Mouse (Mus musculus) urinary bladder, postnatal 10 days (tissue): ENCODE results near the gene Usp18.
A peak's percentile ranks its signal among the peaks of the same experiment; 100 is the strongest.

Experiments
- DNase-seq: peaks from one replicate; pipeline ENCODE4 v3.0.0; 2022; ENCODE audit warnings: low spot score

Gene Usp18

GRCm38 (mm10) chr6:121245127-121246036 is at the start of gene Usp18:
TSS of gene Usp18 (plus strand) at chr6:121245906.
- DNase-seq, result peak; percentile 66

- no peak for DNase-seq
Measured at GRCm38 (mm10) chr6:121197807-121198365, 47.8 kb upstream of the Usp18 start.

- no peak for DNase-seq
Measured at GRCm38 (mm10) chr6:121200458-121200857, 45.2 kb upstream of the Usp18 start.

GRCm38 (mm10) chr6:121202026-121202425 is 43.7 kb upstream of the Usp18 start:
- DNase-seq, result no peak

- no peak for DNase-seq
Measured at GRCm38 (mm10) chr6:121206481-121206880, 39.2 kb upstream of the Usp18 start.

GRCm38 (mm10) chr6:121209584-121209983 is 36.1 kb upstream of the Usp18 start:
- DNase-seq, result no peak

GRCm38 (mm10) chr6:121210149-121210925 is 35.4 kb upstream of the Usp18 start, which contains the start of gene Tuba8:
TSS of gene Tuba8 (plus strand) at chr6:121210696.
- DNase-seq, result no peak

- DNase-seq, result no peak
Measured at GRCm38 (mm10) chr6:121210926-121211289, 34.8 kb upstream of the Usp18 start.

GRCm38 (mm10) chr6:121211743-121212142 is 34.0 kb upstream of the Usp18 start:
- DNase-seq, result no peak

- DNase-seq, result no peak
Measured at GRCm38 (mm10) chr6:121212988-121213387, 32.7 kb upstream of the Usp18 start.

GRCm38 (mm10) chr6:121214221-121214620 is 31.5 kb upstream of the Usp18 start:
- no peak for DNase-seq

- DNase-seq, result no peak
Measured at GRCm38 (mm10) chr6:121214667-121215330, 30.9 kb upstream of the Usp18 start.

- no peak for DNase-seq
Measured at GRCm38 (mm10) chr6:121215336-121215735, 30.4 kb upstream of the Usp18 start.

GRCm38 (mm10) chr6:121215896-121216295 is 29.8 kb upstream of the Usp18 start:
- no peak for DNase-seq

- DNase-seq, result no peak
Measured at GRCm38 (mm10) chr6:121216589-121217255, 29.0 kb upstream of the Usp18 start.

GRCm38 (mm10) chr6:121218002-121218401 is 27.7 kb upstream of the Usp18 start:
- DNase-seq, result no peak

- DNase-seq, result no peak
Measured at GRCm38 (mm10) chr6:121219406-121219805, 26.3 kb upstream of the Usp18 start.

GRCm38 (mm10) chr6:121220181-121220580 is 25.5 kb upstream of the Usp18 start:
- DNase-seq, result no peak

GRCm38 (mm10) chr6:121221876-121222597 is 23.7 kb upstream of the Usp18 start:
- DNase-seq, result no peak

GRCm38 (mm10) chr6:121223001-121223400 is 22.7 kb upstream of the Usp18 start:
- DNase-seq, result no peak

- no peak for DNase-seq
Measured at GRCm38 (mm10) chr6:121224067-121224466, 21.6 kb upstream of the Usp18 start.
